Mouse (Mus musculus) heart, embryonic 13.5 days (tissue): ENCODE results near the gene Ift122. TPM values are rescaled to one million over a fixed set of nuclear protein-coding genes. Genes with fewer than 3 reads are reported as not detected.
A peak's percentile ranks its signal among the peaks of the same experiment; 100 is the strongest.

ENCODE experiments used
- ATAC-seq: fragments of 200-750 bp; cut with Nextera tagmentation; 2 replicates; pipeline ENCODE4 v1.8.0; 2017; ENCODE audit warnings: moderate TSS enrichment; ENCODE audit not compliant: insufficient number of reproducible peaks, low FRiP score, low TSS enrichment; ENCODE audit errors: extremely low read depth
- H3K27ac ChIP-seq: fragments of 300-500 bp; sonication (generic); replicated peaks from 2 replicates; pipeline ENCODE4 v1.5.1; 2015; ENCODE audit warnings: moderate library complexity, mild to moderate bottlenecking, inconsistent platforms
- H3K27me3 ChIP-seq: fragments of 300-500 bp; sonication (generic); replicated peaks from 2 replicates; pipeline ENCODE4 v1.6.1; 2015; ENCODE audit warnings: mild to moderate bottlenecking, inconsistent platforms
- H3K36me3 ChIP-seq: fragments of 300-500 bp; sonication (generic); 2 replicates; pipeline ENCODE4 v1.6.1; 2015; ENCODE audit warnings: mild to moderate bottlenecking, inconsistent platforms
- H3K4me1 ChIP-seq: fragments of 300-500 bp; sonication (generic); 2 replicates; pipeline ENCODE4 v1.6.1; 2015; ENCODE audit warnings: inconsistent platforms
- H3K4me2 ChIP-seq: fragments of 300-500 bp; sonication (generic); 2 replicates; pipeline ENCODE4 v1.6.1; 2015; ENCODE audit warnings: inconsistent platforms, mild to moderate bottlenecking, moderate library complexity
- H3K4me3 ChIP-seq: fragments of 300-500 bp; sonication (generic); 2 replicates; pipeline ENCODE4 v1.5.1; 2015; ENCODE audit warnings: moderate library complexity, mild to moderate bottlenecking, inconsistent platforms
- H3K9ac ChIP-seq: fragments of 300-500 bp; sonication (generic); 2 replicates; pipeline ENCODE4 v1.6.1; 2015; ENCODE audit warnings: inconsistent platforms, mild to moderate bottlenecking, moderate library complexity
- H3K9me3 ChIP-seq: fragments of 300-500 bp; sonication (generic); 2 replicates; pipeline ENCODE4 v1.6.1; 2016; ENCODE audit warnings: inconsistent platforms
- WGBS: fragments of 180-500 bp; shearing (Covaris S2); methylation state at CpG from one replicate; pipeline ENCODE4 v1.1.7; 2015; ENCODE audit warnings: mixed read lengths; 5-methylcytosine and 5-hydroxymethylcytosine counted together
- polyA plus RNA-seq: library from polyadenylated mRNA; unstranded; fragments of >200 nt; fragmentation: Nextera tagmentation; extraction: Ambion mirVana; gene quantifications from 2 replicates; pipeline ENCODE4 v1.2.1, GENCODE M21; 2015

Ift122 gene
- polyA plus RNA-seq, 1 experiment from 2014 or later = 21.2 TPM

DNA sequence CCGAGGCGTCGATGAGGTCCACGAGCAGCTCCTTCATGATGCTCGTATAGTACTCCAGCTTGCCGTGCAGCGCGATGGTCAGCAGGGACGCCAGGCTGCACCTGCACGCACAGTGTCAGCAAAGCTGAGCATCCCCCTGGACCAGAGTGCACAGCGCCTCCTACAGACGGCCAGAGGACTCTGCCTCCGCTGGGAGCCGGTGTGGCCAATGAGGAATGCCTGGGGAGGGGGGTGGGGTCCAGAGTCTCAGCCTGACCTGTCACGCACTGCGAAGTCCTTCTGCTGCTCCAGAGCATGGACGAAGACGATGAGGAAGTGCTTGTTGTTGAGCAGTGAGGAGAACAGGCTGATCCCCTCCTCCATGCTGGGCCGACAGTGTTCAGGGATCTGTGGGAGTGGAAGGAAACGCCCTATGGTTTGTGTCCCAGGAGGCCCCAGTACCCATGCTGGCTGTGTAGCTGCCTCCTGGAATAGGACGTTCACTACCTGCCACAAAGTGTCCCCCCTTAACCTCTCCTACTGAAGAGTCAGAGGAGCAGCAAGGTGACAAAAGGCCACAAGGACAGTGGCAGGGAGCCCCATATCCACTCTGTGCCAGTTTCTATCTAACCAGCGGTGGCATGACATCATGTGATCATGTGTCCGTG, 109.3 kb downstream of the Ift122 start:
- Histone ChIP-seq H3K4me3 (no peak overlapping the region), H3K36me3 (peaks cover 91% of the 10 kb centered on the region), H3K27ac (no peak overlapping the region), H3K9ac (no peak overlapping the region), H3K9me3 (no peaks in the 10 kb centered on the region), H3K4me1 (peaks cover 30% of the 10 kb centered on the region), H3K4me2 (no peak overlapping the region), H3K27me3 (peaks cover 10% of the 10 kb centered on the region; the same call in 1 of the 2 replicates)
- ATAC-seq = no peak
- WGBS = 48% methylated on average over 23 of the region's 23 CpGs

GRCm38 (mm10) chr6:115963656-115964055, 110.4 kb downstream of the Ift122 start:
- no peak overlapping the region for H3K27ac ChIP-seq
- no peak for ATAC-seq
- H3K4me3 ChIP-seq = no peak overlapping the region
- peaks cover 10% of the 10 kb centered on the region; the same call in 1 of the 2 replicates for H3K27me3 ChIP-seq
- H3K9ac ChIP-seq = no peak overlapping the region
- H3K4me2 ChIP-seq = no peak overlapping the region
- H3K4me1 ChIP-seq = peaks cover 24% of the 10 kb centered on the region
- 65% methylated on average over 9 of the region's 9 CpGs for WGBS
- H3K36me3 ChIP-seq = peaks cover 91% of the 10 kb centered on the region
- H3K9me3 ChIP-seq = no peaks in the 10 kb centered on the region

DNA sequence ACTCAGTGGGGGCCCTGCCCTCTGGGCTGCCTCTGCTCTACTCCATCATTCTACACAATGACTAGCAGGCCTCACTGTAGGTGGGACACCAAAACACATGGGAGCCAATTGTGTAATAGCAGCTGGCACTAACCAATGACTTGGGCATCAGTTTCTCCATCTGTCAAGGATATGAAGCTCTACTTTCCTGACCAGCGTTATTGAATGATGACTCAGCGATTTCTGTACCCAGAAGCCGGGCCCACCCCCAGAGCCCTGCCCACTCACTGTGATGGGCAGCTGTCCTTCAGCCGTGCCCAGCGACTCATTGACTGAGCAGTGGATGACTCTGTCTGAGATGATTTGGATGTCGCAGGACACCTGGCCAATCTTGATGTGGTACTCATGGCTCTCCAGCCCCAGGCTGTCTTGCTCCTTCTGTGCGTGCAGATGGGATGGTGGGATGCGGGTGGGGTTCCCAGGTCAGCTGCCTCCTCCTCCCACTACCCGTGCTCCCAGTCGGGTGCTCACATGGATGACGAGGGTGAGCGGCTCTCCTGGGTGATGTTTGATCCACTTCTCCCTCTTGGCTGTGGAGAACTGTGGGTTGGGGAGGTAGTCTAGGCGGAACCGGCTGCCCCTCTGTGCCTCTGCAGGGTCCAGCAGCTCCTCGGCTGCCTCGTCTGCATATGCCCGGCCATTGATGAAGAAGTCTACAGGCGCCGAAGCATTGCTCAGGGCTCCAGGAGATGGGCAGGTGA, 113.1 kb downstream of the Ift122 start:
- no peaks in the 10 kb centered on the region for H3K9me3 ChIP-seq
- H3K4me3 ChIP-seq = no peak overlapping the region
- no peak overlapping the region for H3K27ac ChIP-seq
- WGBS = 88% methylated on average over 19 of the region's 19 CpGs
- H3K4me1 ChIP-seq = peaks cover 28% of the 10 kb centered on the region
- no peak for ATAC-seq
- peaks cover 10% of the 10 kb centered on the region; the same call in 1 of the 2 replicates for H3K27me3 ChIP-seq
- no peak overlapping the region for H3K4me2 ChIP-seq
- peaks cover 79% of the 10 kb centered on the region for H3K36me3 ChIP-seq
- no peak overlapping the region for H3K9ac ChIP-seq

DNA sequence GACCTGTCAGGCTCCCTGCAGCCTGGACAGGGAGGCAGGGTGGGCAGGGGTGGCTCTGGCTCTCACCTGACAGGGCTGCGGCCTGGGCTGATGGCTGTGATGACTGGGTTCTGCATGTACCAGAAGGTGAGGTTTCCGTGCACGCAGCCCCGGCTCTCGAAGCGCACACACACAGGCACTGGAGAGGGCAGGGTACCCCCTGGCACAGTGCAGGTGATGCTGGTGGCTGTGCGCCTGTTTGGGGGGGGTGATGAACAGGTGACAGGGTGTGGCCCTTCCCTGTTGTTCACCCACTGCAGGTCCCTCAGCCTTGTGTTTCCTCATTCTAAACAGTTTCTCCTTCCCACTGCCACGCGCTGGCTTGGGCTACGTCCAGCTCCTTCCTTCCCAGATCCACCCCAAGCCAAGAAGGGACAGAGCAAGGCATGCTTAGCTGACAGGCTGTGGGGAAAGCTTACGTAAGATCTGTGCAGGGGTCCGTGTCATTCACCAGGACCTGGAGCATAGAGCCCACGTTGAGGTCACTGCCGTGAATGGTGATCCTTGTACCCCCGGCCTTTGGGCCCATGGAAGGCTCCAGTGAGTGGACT, 114.1 kb downstream of the Ift122 start:
- Histone ChIP-seq H3K36me3 (peaks cover 71% of the 10 kb centered on the region), H3K4me1 (peaks cover 35% of the 10 kb centered on the region), H3K9ac (no peak overlapping the region), H3K4me3 (no peak overlapping the region), H3K4me2 (no peak overlapping the region), H3K9me3 (no peaks in the 10 kb centered on the region), H3K27me3 (peaks cover 10% of the 10 kb centered on the region; the same call in 1 of the 2 replicates), H3K27ac (no peak overlapping the region)
- WGBS = 92% methylated on average over 15 of the region's 15 CpGs
- no peak for ATAC-seq

DNA sequence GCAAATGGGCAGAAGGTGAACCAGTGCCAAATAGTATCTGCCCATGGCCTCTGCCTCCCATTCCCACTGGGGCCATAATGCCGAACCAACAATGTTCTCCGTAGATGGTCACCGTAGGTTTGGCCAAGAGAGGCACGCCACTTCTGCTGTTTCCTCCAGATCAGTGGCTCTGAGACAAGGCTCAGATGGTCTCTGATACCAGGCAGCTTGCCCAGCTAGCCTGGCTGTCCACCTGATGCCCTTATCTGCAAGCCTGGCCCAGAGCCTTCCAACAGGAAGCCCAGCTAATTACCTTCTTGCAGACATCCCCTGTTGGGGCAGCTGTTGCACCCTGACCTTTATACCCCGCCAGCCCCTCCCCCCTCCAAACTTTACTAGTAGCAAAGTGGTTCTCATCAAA, 114.8 kb downstream of the Ift122 start:
- peaks cover 9% of the 10 kb centered on the region; the same call in 1 of the 2 replicates for H3K27me3 ChIP-seq
- no peak overlapping the region for H3K27ac ChIP-seq
- H3K9ac ChIP-seq = no peak overlapping the region
- WGBS = 74% methylated on average over 5 of the region's 5 CpGs
- ATAC-seq = no peak
- peaks cover 64% of the 10 kb centered on the region for H3K36me3 ChIP-seq
- H3K4me1 ChIP-seq = peaks cover 37% of the 10 kb centered on the region
- no peak overlapping the region for H3K4me3 ChIP-seq
- no peak overlapping the region for H3K4me2 ChIP-seq
- H3K9me3 ChIP-seq = no peaks in the 10 kb centered on the region

- peaks cover 58% of the 10 kb centered on the region for H3K36me3 ChIP-seq
Measured at GRCm38 (mm10) chr6:115968700-115969099, 115.4 kb downstream of the Ift122 start.

DNA sequence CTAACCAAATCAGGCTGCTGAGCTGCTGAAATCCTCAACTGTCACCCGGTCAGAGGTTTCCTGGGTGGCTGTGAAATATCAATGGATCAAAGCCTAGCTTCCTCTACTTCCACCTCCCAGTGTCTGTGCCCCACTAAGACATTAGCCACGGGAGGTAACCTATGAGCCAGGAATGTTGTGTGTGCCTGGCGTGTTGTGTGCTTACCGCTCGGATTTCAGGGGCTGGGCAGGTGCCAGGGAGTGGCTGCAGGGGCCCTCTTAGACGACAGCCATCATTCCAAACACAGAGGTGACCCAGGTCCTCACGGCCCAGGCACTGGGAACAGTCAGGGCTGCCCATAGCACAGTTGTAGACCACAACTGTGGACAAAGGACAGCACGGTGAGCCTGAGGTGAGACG, 115.8 kb downstream of the Ift122 start:
- no peak overlapping the region for H3K27ac ChIP-seq
- no peak for ATAC-seq
- H3K36me3 ChIP-seq = peaks cover 55% of the 10 kb centered on the region
- no peak overlapping the region for H3K4me3 ChIP-seq
- WGBS = 64% methylated on average over 9 of the region's 9 CpGs
- peaks cover 42% of the 10 kb centered on the region for H3K4me1 ChIP-seq
- 0 out of 2 replicates have a peak, but pooled peaks cover 1% of the 10 kb centered on the region for H3K27me3 ChIP-seq
- no peak overlapping the region for H3K9ac ChIP-seq
- H3K9me3 ChIP-seq = no peaks in the 10 kb centered on the region
- H3K4me2 ChIP-seq = no peak overlapping the region

More at GRCm38 (mm10) chr6:115968700-115969099, 115.4 kb downstream of the Ift122 start:
- H3K27ac ChIP-seq = no peak overlapping the region
- no peak for ATAC-seq
- no peaks in the 10 kb centered on the region for H3K9me3 ChIP-seq
- 80% methylated on average over 6 of the region's 6 CpGs for WGBS
- no peak overlapping the region for H3K4me2 ChIP-seq
- H3K27me3 ChIP-seq = 0 out of 2 replicates have a peak, but pooled peaks cover 4% of the 10 kb centered on the region
- H3K4me3 ChIP-seq = no peak overlapping the region
- no peak overlapping the region for H3K9ac ChIP-seq
- peaks cover 38% of the 10 kb centered on the region for H3K4me1 ChIP-seq

DNA sequence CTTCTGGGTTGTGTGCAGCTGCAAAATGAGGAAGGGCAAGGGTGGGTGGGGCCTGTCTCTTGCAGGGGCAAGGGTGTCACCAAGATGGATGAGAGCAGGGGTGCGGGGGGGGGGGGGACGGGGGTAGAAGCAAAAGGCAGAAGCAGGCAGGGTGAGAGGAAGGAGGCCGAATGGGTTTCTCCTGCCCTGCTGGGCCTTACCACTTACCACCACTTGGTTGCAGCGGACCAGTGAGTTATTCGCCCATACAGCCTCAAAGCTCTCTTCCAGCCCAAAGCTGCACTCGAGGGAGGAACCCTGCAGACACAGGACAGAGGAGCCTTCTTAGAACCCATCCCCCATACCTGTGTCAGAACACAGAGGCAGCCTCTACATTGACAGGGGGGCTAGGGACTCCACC, 116.7 kb downstream of the Ift122 start:
- no peak overlapping the region for H3K27ac ChIP-seq
- no peaks in the 10 kb centered on the region for H3K9me3 ChIP-seq
- no peak overlapping the region for H3K9ac ChIP-seq
- no peaks in the 10 kb centered on the region for H3K27me3 ChIP-seq
- WGBS = 67% methylated on average over 5 of the region's 6 CpGs
- H3K4me2 ChIP-seq = no peak overlapping the region
- H3K36me3 ChIP-seq = peaks cover 54% of the 10 kb centered on the region
- peaks cover 49% of the 10 kb centered on the region for H3K4me1 ChIP-seq
- ATAC-seq = no peak
- H3K4me3 ChIP-seq = no peak overlapping the region

DNA sequence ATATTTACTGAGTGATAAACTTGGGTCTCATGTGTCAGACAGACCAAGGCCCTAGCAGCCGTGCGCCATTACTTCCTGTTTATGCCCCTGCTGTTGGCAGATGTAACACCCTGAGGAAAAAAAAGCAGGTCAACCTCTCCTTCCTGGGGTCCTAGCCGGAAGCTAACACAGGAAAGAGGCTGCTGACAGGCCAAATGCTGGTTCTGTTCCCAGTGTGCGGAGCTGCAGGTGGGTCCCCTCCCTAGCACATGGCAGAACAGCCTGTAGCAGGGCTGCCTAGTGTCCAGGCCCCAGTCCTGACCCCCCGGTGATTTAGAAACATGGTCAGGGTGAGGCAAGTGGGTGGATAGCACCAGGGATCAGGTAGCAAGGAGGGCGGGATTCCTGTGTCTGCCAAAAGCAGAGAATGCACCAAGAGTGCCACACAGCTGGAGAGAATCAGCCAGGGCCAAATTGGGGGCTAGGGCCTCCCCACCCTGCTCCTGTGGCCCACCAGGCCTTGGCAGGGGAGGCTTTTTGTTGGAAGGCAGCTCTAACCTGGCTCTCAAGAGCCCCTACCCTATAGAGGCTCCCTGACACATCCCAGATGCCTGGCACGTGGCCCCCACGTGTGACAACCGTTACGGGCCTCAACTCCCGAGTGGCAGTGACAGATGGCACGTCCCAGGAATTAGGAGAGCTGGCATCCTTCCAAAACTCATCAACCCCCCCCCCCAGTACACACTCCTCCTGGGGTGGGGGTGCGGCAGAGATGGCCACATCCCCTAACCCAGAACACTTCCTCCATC, 118.2 kb downstream of the Ift122 start:
- Histone ChIP-seq H3K9me3 (no peaks in the 10 kb centered on the region), H3K4me3 (no peak overlapping the region), H3K36me3 (peaks cover 58% of the 10 kb centered on the region), H3K27ac (peak overlapping the region; percentile 51), H3K4me2 (no peak overlapping the region), H3K27me3 (no peaks in the 10 kb centered on the region), H3K9ac (peak overlapping the region; percentile 34; the same call in 1 of the 2 replicates), H3K4me1 (peaks cover 49% of the 10 kb centered on the region)
- no peak for ATAC-seq
- 35% methylated on average over 13 of the region's 13 CpGs for WGBS

DNA sequence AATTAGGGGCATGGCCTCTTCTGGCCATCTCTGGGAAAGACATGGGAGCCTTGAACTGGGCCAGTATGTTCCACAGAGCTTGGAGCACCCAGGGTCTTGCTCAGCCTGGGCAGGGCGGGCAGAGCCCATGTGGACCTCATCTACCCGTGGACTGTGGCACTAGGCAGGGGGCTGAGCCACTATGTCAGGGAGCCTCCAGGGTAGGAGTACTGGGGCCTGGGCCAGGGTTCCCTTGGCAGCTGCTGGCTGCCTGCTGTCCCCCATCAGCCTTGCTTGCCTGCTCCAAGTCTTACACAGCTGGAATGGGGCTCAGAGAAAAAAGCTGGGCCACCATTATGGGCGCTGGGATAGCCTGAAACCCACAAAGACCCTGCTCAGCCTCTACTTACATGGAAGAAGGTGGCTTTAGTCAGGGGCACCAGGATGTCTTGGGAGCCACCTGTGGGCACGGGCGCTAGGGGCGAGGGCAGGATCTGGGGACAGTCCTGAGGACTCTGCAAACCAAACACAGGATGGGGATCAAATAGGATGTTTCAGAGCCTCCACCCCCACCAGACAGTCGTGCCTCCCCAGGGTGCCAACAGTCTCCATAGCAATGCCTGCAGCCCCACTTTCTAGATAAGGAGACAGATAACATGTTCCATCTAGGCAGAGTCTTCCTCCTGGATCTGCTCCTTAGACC, 119.0 kb downstream of the Ift122 start:
- H3K9me3 ChIP-seq = no peaks in the 10 kb centered on the region
- H3K36me3 ChIP-seq = peaks cover 57% of the 10 kb centered on the region
- peaks cover 49% of the 10 kb centered on the region for H3K4me1 ChIP-seq
- 71% methylated on average over 7 of the region's 7 CpGs for WGBS
- no peak overlapping the region for H3K4me2 ChIP-seq
- 0 out of 2 replicates have a peak overlapping the region, but pooled peaks have one; percentile 16 for H3K9ac ChIP-seq
- no peak overlapping the region for H3K27ac ChIP-seq
- H3K27me3 ChIP-seq = no peaks in the 10 kb centered on the region
- no peak overlapping the region for H3K4me3 ChIP-seq
- no peak for ATAC-seq
